Comparison of ENCODE assay signal across 8 mouse cellular contexts in the genomic region with DNA sequence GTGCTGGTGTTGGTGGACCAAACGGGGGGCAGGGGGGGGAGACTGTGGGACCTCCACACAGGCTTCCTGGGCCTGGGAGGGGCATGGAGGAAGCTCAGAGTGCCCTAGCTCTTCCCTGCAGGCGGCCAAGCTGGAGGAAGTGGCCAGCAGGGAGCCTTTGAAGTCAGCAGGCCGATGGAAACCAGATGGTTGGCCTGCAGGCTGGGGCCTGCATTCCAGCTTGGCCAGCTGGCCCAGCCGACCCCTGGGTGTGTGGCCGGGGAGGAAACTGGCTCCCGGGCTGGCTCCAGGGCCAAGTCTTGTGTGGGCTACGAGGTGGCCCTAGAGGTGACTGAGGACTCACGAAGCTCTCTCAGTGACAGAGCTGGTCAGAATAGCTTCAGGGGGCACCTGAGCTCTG. TPM values are rescaled to one million over a fixed set of nuclear protein-coding genes. Genes with fewer than 3 reads are reported as not detected.
DNase-seq lines count a peak whose midpoint lies in the region; ATAC-seq lines count a peak whose summit lies in the region.

No protein-coding gene starts in this region.

- 10% methylated on average over 8 of the region's 8 CpGs for WGBS in embryonic facial prominence, embryonic 11.5 days
- 15% methylated on average over 8 of the region's 8 CpGs for WGBS in midbrain, embryonic 12.5 days

- 0 out of 2 replicates have a peak overlapping the region, but pooled peaks have one; percentile 16 for H3K4me2 ChIP-seq in embryonic facial prominence, embryonic 11.5 days (ENCODE audit: low read depth, low read length)
- H3K4me2 ChIP-seq in midbrain, embryonic 12.5 days (replicated peaks): no peak overlapping the region

- H3K27me3 ChIP-seq in embryonic facial prominence, embryonic 11.5 days (ENCODE audit: control insufficient read depth, insufficient read depth, low read length): no peaks in the 10 kb centered on the region
- H3K27me3 ChIP-seq in midbrain, embryonic 12.5 days: no peaks in the 10 kb centered on the region

- H3K36me3 ChIP-seq in embryonic facial prominence, embryonic 11.5 days (replicated peaks; ENCODE audit: control insufficient read depth, insufficient read depth, low read depth, low read length): no peaks in the 10 kb centered on the region; the same call in 1 of the 2 replicates
- peaks cover 37% of the 10 kb centered on the region for H3K36me3 ChIP-seq in midbrain, embryonic 12.5 days

- H3K9me3 ChIP-seq in embryonic facial prominence, embryonic 11.5 days (replicated peaks; ENCODE audit: control insufficient read depth, low read length): no peaks in the 10 kb centered on the region
- H3K9me3 ChIP-seq in midbrain, embryonic 12.5 days: no peaks in the 10 kb centered on the region

- peak; percentile 54 for DNase-seq in right cerebral cortex, postnatal 14 days
- no peak for DNase-seq in right cerebral cortex, postnatal 36 days (ENCODE audit: low spot score in 2 of 2)
- DNase-seq in embryonic facial prominence, embryonic 11.5 days (ENCODE audit: low spot score): peak; percentile 67
- DNase-seq in heart, postnatal 10 days: peak; percentile 81 to 86
- peak; percentile 61 to 80 for DNase-seq in kidney, postnatal 25 days
- no peak for DNase-seq in thymus, postnatal 36 days
- DNase-seq in frontal cortex, adult 2 months (ENCODE audit: extremely low spot score in 1 of 2, low spot score in 1 of 2): no peak

- H3K4me1 ChIP-seq in embryonic facial prominence, embryonic 11.5 days (ENCODE audit: control insufficient read depth, insufficient read depth, low read length): peaks cover 16% of the 10 kb centered on the region; the same call in 1 of the 2 replicates
- peaks cover 56% of the 10 kb centered on the region for H3K4me1 ChIP-seq in midbrain, embryonic 12.5 days

- peak overlapping the region; percentile 18; the same call in 1 of the 2 replicates for H3K9ac ChIP-seq in embryonic facial prominence, embryonic 11.5 days (replicated peaks; ENCODE audit: low read length)
- 0 out of 2 replicates have a peak overlapping the region, but pooled peaks have one; percentile 16 for H3K9ac ChIP-seq in midbrain, embryonic 12.5 days (replicated peaks)

- intact Hi-C loops in heart, postnatal 10 days (cut with DNase I): no loop called here

- ATAC-seq in embryonic facial prominence, embryonic 11.5 days (replicated peaks; ENCODE audit: insufficient number of reproducible peaks, low FRiP score, low TSS enrichment, low read depth): no peak
- no peak for ATAC-seq in midbrain, embryonic 12.5 days (ENCODE audit: low FRiP score, low read depth)

- H3K4me3 ChIP-seq in embryonic facial prominence, embryonic 11.5 days (ENCODE audit: low read depth, low read length): no peak overlapping the region
- no peak overlapping the region for H3K4me3 ChIP-seq in midbrain, embryonic 12.5 days

- peak overlapping the region; percentile 52 for H3K27ac ChIP-seq in embryonic facial prominence, embryonic 11.5 days (replicated peaks; ENCODE audit: low read depth, low read length)
- H3K27ac ChIP-seq in midbrain, embryonic 12.5 days (replicated peaks): peak overlapping the region; percentile 32; the same call in 1 of the 2 replicates

RNA-seq across cellular contexts. Expression of a gene that starts 5.9 kb away (rescaled TPM):
- 5.0 and 5.2 TPM in 2 replicates for polyA plus RNA-seq in embryonic facial prominence, embryonic 11.5 days (2014; fragmentation: Nextera tagmentation; extraction: Ambion mirVana)
- 1 to 10 TPM; 3.1 to 3.2 TPM for total RNA-seq in heart, postnatal 10 days (2021)
- 4.0 and 5.6 TPM in 2 replicates for polyA plus RNA-seq in midbrain, embryonic 12.5 days (2016; fragmentation: Nextera tagmentation; extraction: Ambion mirVana)
- polyA plus RNA-seq in frontal cortex, adult 2 months (2012; rRNA removed): 3.6 and 4.1 TPM in 2 replicates

RNA-seq across cellular contexts. Expression of a gene that starts 11.7 kb away (rescaled TPM):
- polyA plus RNA-seq in embryonic facial prominence, embryonic 11.5 days (2014; fragmentation: Nextera tagmentation; extraction: Ambion mirVana): 116 and 122 TPM in 2 replicates
- total RNA-seq in heart, postnatal 10 days (2021): 10 to 100 TPM; 93.4 to 94.9 TPM
- 157 and 167 TPM in 2 replicates for polyA plus RNA-seq in midbrain, embryonic 12.5 days (2016; fragmentation: Nextera tagmentation; extraction: Ambion mirVana)
- polyA plus RNA-seq in frontal cortex, adult 2 months (2012; rRNA removed): 380 and 385 TPM in 2 replicates

RNA-seq across cellular contexts. Expression of a gene that starts 16.0 kb away (rescaled TPM):
- 0.48 and 0.75 TPM in 2 replicates for polyA plus RNA-seq in embryonic facial prominence, embryonic 11.5 days (2014; fragmentation: Nextera tagmentation; extraction: Ambion mirVana)
- under 1 TPM; 0.17 to 0.22 TPM for total RNA-seq in heart, postnatal 10 days (2021)
- polyA plus RNA-seq in midbrain, embryonic 12.5 days (2016; fragmentation: Nextera tagmentation; extraction: Ambion mirVana): 1.4 and 1.5 TPM in 2 replicates
- polyA plus RNA-seq in frontal cortex, adult 2 months (2012; rRNA removed): 10.7 and 11.8 TPM in 2 replicates

RNA-seq across cellular contexts. Expression of a gene that starts 22.1 kb away (rescaled TPM):
- polyA plus RNA-seq in embryonic facial prominence, embryonic 11.5 days (2014; fragmentation: Nextera tagmentation; extraction: Ambion mirVana): 4.3 and 11.5 TPM in 2 replicates
- not detected for total RNA-seq in heart, postnatal 10 days (2021)
- 27.9 and 34.2 TPM in 2 replicates for polyA plus RNA-seq in midbrain, embryonic 12.5 days (2016; fragmentation: Nextera tagmentation; extraction: Ambion mirVana)
- not detected in 2 replicates for polyA plus RNA-seq in frontal cortex, adult 2 months (2012; rRNA removed)

RNA-seq across cellular contexts. Expression of a gene that starts 24.0 kb away (rescaled TPM):
- 36.5 and 36.9 TPM in 2 replicates for polyA plus RNA-seq in embryonic facial prominence, embryonic 11.5 days (2014; fragmentation: Nextera tagmentation; extraction: Ambion mirVana)
- total RNA-seq in heart, postnatal 10 days (2021): 10 to 100 TPM; 59.5 to 60.0 TPM
- polyA plus RNA-seq in midbrain, embryonic 12.5 days (2016; fragmentation: Nextera tagmentation; extraction: Ambion mirVana): 65.4 and 68.4 TPM in 2 replicates
- 75.9 and 80.7 TPM in 2 replicates for polyA plus RNA-seq in frontal cortex, adult 2 months (2012; rRNA removed)

Comparison
In these comparisons a context has a peak if more than half of its experiments do, and no peak if none do; other contexts are left out.
1. DNase-seq: peak in right cerebral cortex, postnatal 14 days (single experiment), embryonic facial prominence, embryonic 11.5 days (single experiment), heart, postnatal 10 days (2 of 2) and kidney, postnatal 25 days (2 of 2); none in right cerebral cortex, postnatal 36 days (0 of 2), thymus, postnatal 36 days (0 of 2) and frontal cortex, adult 2 months (0 of 2).